Mouse (Mus musculus) limb, embryonic 14.5 days (tissue): ENCODE measurements around the gene Faf1. TPM values are rescaled to one million over a fixed set of nuclear protein-coding genes. Genes with fewer than 3 reads are reported as not detected.

ENCODE experiments used
- ATAC-seq: fragments of 200-750 bp; cut with Nextera tagmentation; 2 replicates; pipeline ENCODE4 v1.8.0; 2017; ENCODE audit warnings: low read depth, moderate number of reproducible peaks, moderate TSS enrichment; ENCODE audit not compliant: low FRiP score
- DNase-seq: peaks from one replicate; pipeline ENCODE4 v3.0.0-alpha.2; 2015; ENCODE audit warnings: low spot score
- H3K27ac ChIP-seq: fragments of 300-500 bp; sonication (generic); replicated peaks from 2 replicates; pipeline ENCODE4 v1.5.1; 2014; ENCODE audit warnings: low read depth, mild to moderate bottlenecking, low read length, moderate library complexity, mixed read lengths
- H3K27me3 ChIP-seq: fragments of 300-500 bp; sonication (generic); 2 replicates; pipeline ENCODE4 v1.6.1; 2014; ENCODE audit warnings: low read length, mixed read lengths; ENCODE audit not compliant: control insufficient read depth, insufficient read depth
- H3K36me3 ChIP-seq: fragments of 300-500 bp; sonication (generic); 2 replicates; pipeline ENCODE4 v1.6.1; 2014; ENCODE audit warnings: mild to moderate bottlenecking, low read length, moderate library complexity, mixed read lengths; ENCODE audit not compliant: control insufficient read depth, insufficient read depth
- H3K4me1 ChIP-seq: fragments of 300-500 bp; sonication (generic); 2 replicates; pipeline ENCODE4 v1.6.1; 2014; ENCODE audit warnings: antibody characterized with exemption, low read length, mixed read lengths; ENCODE audit not compliant: control insufficient read depth, insufficient read depth
- H3K4me2 ChIP-seq: fragments of 300-500 bp; sonication (generic); replicated peaks from 2 replicates; pipeline ENCODE4 v1.6.1; 2014; ENCODE audit warnings: low read depth, mild to moderate bottlenecking, low read length, moderate library complexity; ENCODE audit not compliant: severe bottlenecking
- H3K4me3 ChIP-seq: fragments of 300-500 bp; sonication (generic); replicated peaks from 2 replicates; pipeline ENCODE4 v1.5.1; 2014; ENCODE audit warnings: low read length
- H3K9ac ChIP-seq: fragments of 300-500 bp; sonication (generic); 2 replicates; pipeline ENCODE4 v1.6.1; 2014; ENCODE audit warnings: mild to moderate bottlenecking, low read depth, low read length, moderate library complexity; ENCODE audit not compliant: severe bottlenecking
- H3K9me3 ChIP-seq: fragments of 300-500 bp; sonication (generic); 2 replicates; pipeline ENCODE4 v1.6.1; 2016; ENCODE audit warnings: low read length; ENCODE audit not compliant: control insufficient read depth
- POLR2A ChIP-seq: fragments of 200-500 bp; IDR thresholded peaks from 2 replicates; pipeline ENCODE4 v1.8.0; 2012; ENCODE audit warnings: inconsistent platforms, mild to moderate bottlenecking, moderate library complexity, borderline replicate concordance; ENCODE audit not compliant: insufficient read depth, insufficient read length; ENCODE audit errors: extremely low read depth
- WGBS: fragments of 180-500 bp; shearing (Covaris S2); extraction: QIAGEN DNeasy Blood & Tissue Kit; methylation state at CpG from one replicate; pipeline ENCODE4 v1.1.7; 2014; 5-methylcytosine and 5-hydroxymethylcytosine counted together
- polyA plus RNA-seq, 2 experiments: library from polyadenylated mRNA; depleted of rRNA in 1 of 2; stranded (reverse) in 1 of 2; unstranded in 1 of 2; fragments of >200 nt; fragmentation: Nextera tagmentation in 1 of 2; extraction: Ambion mirVana in 1 of 2; gene quantifications; 2 replicates each; pipeline versions ENCODE4 v1.2.1 to v1.2.3; 2012 to 2014

Gene Faf1
- polyA plus RNA-seq (2012; rRNA removed) (14.2 and 16.8 TPM in 2 replicates), polyA plus RNA-seq (2014; fragmentation: Nextera tagmentation; extraction: Ambion mirVana) (32.2 and 33.0 TPM in 2 replicates)

DNA sequence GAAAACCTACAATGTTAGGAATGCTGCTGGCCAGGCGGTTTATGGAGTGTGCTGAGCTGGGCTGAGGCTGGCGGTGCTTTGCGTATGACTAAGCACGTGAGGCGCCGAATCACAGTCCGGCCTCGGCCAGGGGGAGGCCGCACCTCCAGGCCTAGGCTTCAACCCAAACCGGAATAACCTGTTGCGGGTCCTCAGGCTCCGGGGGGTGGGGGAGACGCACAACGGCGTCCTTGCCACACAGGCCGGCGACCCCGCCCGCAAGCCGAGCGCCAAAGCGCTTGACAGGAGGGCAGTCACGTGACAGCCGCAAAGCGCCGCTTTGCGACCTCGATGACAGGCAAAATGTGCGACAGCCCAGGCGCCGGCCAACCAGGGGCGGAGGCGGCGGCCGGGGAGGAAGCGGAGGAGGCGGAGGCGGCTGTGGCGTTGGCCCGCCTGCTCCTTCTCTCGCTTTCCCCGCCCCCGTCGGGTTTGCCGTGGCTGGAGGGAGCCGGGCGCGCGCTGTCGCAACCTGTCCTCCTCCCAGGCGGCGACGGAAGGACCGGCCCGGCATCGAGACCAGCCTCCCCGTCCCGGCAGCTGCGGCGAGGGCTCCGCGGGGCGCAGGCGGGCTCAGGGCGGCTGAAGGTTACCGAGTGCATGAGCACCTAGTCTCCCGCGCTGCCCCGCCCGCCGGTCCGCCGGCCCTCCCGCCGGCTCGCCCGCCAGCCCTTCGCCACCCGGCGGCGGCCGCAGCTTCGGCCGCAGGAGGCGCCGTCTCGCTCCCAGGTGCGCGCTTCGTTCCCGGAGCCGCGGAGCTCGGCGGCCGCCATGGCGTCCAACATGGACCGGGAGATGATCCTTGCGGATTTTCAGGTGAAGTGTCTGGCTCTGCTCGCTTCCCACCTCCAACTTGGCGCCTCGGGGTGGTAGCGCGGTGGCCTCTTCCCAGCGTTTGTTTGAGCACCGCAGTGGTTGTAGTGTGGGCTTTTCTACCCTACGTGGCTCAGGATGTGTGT lies at the start of gene Faf1:
Gene Faf1 (plus strand): TSS at position 371 of the 998 bp plus-strand sequence.
- Histone ChIP-seq H3K9me3 (no peaks in the 10 kb centered on the region), H3K9ac (peak within 1 kb of the TSS; percentile 80), H3K4me1 (peaks cover 6% of the 10 kb centered on the region), H3K4me3 (peak within 1 kb of the TSS; percentile 84), H3K27ac (peak within 1 kb of the TSS; percentile 89), H3K4me2 (peak within 1 kb of the TSS; percentile 63), H3K27me3 (no peaks in the 10 kb centered on the region), H3K36me3 (no peaks in the 10 kb centered on the region)
- whole genome bisulfite sequencing, result under 1% methylated on average over 61 of the region's 107 CpGs
- ATAC-seq, result peak; percentile 97
- TF ChIP-seq POLR2A, result peak; percentile 83; the same call in 1 of the 2 replicates
- peak; percentile 95 for DNase-seq

DNA sequence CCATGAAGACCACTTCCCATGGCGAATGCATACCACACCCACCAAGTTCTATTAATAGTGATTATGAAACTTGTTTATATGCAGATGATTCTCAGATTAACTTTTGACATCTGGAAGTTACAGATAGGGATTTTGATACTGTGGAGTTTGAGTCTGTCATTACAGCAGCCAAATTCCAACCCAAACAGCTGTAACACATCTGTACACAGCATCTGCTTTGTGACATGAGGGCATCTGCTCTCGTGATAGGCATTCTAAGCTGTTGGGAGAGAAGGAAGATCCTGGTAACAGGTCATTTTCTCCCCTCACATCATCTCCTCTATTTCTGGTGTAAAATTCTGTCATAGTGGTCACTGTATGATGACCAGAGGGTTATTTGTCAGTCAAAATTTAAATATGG lies 46.2 kb upstream of the Faf1 start:
- Histone ChIP-seq H3K36me3 (no peaks in the 10 kb centered on the region), H3K27ac (no peak overlapping the region), H3K9me3 (no peaks in the 10 kb centered on the region), H3K27me3 (no peaks in the 10 kb centered on the region), H3K4me1 (no peaks in the 10 kb centered on the region), H3K4me3 (no peak overlapping the region), H3K4me2 (no peak overlapping the region), H3K9ac (no peak overlapping the region)
- ATAC-seq (no peak), DNase-seq (peak; percentile 9)
- WGBS, result 59% methylated on average over 2 of the region's 2 CpGs
- no peak for TF ChIP-seq POLR2A

GRCm38 (mm10) chr4:109631029-109631428 lies 45.4 kb upstream of the Faf1 start:
- Histone ChIP-seq H3K9ac (no peak overlapping the region), H3K27me3 (no peaks in the 10 kb centered on the region), H3K4me2 (no peak overlapping the region), H3K4me3 (no peak overlapping the region), H3K27ac (no peak overlapping the region), H3K4me1 (no peaks in the 10 kb centered on the region), H3K9me3 (no peaks in the 10 kb centered on the region), H3K36me3 (no peaks in the 10 kb centered on the region)
- no peak for DNase-seq
- no peak for ATAC-seq
- TF ChIP-seq POLR2A, result no peak
- 80% methylated on average over 4 of the region's 4 CpGs for WGBS

- Histone ChIP-seq H3K36me3 (no peaks in the 10 kb centered on the region), H3K4me3 (no peak overlapping the region), H3K27ac (no peak overlapping the region), H3K4me1 (no peaks in the 10 kb centered on the region), H3K27me3 (no peaks in the 10 kb centered on the region), H3K4me2 (no peak overlapping the region), H3K9ac (no peak overlapping the region), H3K9me3 (no peaks in the 10 kb centered on the region)
- ATAC-seq (no peak), DNase-seq (no peak)
- no peak for TF ChIP-seq POLR2A
- 87% methylated on average over 2 of the region's 2 CpGs for WGBS
These were observed 41.4 kb upstream of the Faf1 start for GRCm38 (mm10) chr4:109634971-109635370.

GRCm38 (mm10) chr4:109639356-109639755 lies 37.0 kb upstream of the Faf1 start:
- no peak overlapping the region for H3K4me2 ChIP-seq
- no peak overlapping the region for H3K9ac ChIP-seq
- no peak for DNase-seq
- no peak overlapping the region for H3K4me3 ChIP-seq
- H3K27ac ChIP-seq, result no peak overlapping the region
- no peaks in the 10 kb centered on the region for H3K27me3 ChIP-seq
- no peaks in the 10 kb centered on the region for H3K9me3 ChIP-seq
- no peak for TF ChIP-seq POLR2A
- H3K4me1 ChIP-seq, result no peaks in the 10 kb centered on the region
- WGBS, result 90% methylated on average over 9 of the region's 9 CpGs
- no peaks in the 10 kb centered on the region for H3K36me3 ChIP-seq
- no peak for ATAC-seq
